Mouse (Mus musculus) CH12.LX (cell line): Measurements from ENCODE around the gene Krtap3-1.

ENCODE experiments used
- BHLHE40 ChIP-seq: IDR thresholded peaks from 2 replicates; pipeline ENCODE4 v1.6.1; 2011; ENCODE audit warnings: mild to moderate bottlenecking, low read depth, low read length, improper control_type of control experiment
- CHD2 ChIP-seq: IDR thresholded peaks from 2 replicates; pipeline ENCODE4 v1.6.1; 2011; ENCODE audit warnings: low read length, improper control_type of control experiment
- CTCF ChIP-seq, 2 experiments: IDR thresholded peaks in 1 of 2; conservative IDR thresholded peaks in 1 of 2; 2 replicates each; pipeline ENCODE4 v1.5.1; 2011 to 2012; ENCODE audit warnings: low read depth in 2 of 2, low read length in 2 of 2, improper control_type of control experiment in 1 of 2, inconsistent platforms in 1 of 2, mild to moderate bottlenecking in 1 of 2, moderate library complexity in 1 of 2
- MAFK ChIP-seq: IDR thresholded peaks from 2 replicates; pipeline ENCODE4 v1.6.1; 2011; ENCODE audit warnings: low read length, improper control_type of control experiment; ENCODE audit not compliant: insufficient replicate concordance
- MEF2A ChIP-seq: IDR thresholded peaks from 2 replicates; pipeline ENCODE4 v1.6.1; 2014; ENCODE audit warnings: low read depth, mild to moderate bottlenecking, inconsistent platforms, low read length, improper control_type of control experiment, borderline replicate concordance
- MXI1 ChIP-seq: IDR thresholded peaks from 2 replicates; pipeline ENCODE4 v1.6.1; 2011; ENCODE audit warnings: mild to moderate bottlenecking, low read depth, low read length, improper control_type of control experiment
- NRF1 ChIP-seq: IDR thresholded peaks from 2 replicates; pipeline ENCODE4 v1.6.1; 2014; ENCODE audit warnings: low read depth, mild to moderate bottlenecking, inconsistent platforms, low read length, improper control_type of control experiment, moderate library complexity
- POLR2A ChIP-seq: IDR thresholded peaks from 2 replicates; pipeline ENCODE4 v1.6.1; 2011; ENCODE audit warnings: low read depth, mild to moderate bottlenecking, improper control_type of control experiment, low read length
- TBP ChIP-seq: conservative IDR thresholded peaks from 2 replicates; pipeline ENCODE4 v1.6.1; 2011; ENCODE audit warnings: low read depth, low read length, improper control_type of control experiment
- TCF12 ChIP-seq: IDR thresholded peaks from 2 replicates; pipeline ENCODE4 v1.6.1; 2014; ENCODE audit warnings: low read depth, mild to moderate bottlenecking, inconsistent platforms, low read length, improper control_type of control experiment
- UBTF ChIP-seq: IDR thresholded peaks from 2 replicates; pipeline ENCODE4 v1.6.1; 2012; ENCODE audit warnings: low read depth, mild to moderate bottlenecking, inconsistent platforms, low read length, improper control_type of control experiment, moderate library complexity
- USF1 ChIP-seq: IDR thresholded peaks from 2 replicates; pipeline ENCODE4 v1.6.1; 2014; ENCODE audit warnings: low read depth, mild to moderate bottlenecking, inconsistent platforms, low read length, improper control_type of control experiment
- ZC3H11A ChIP-seq: IDR thresholded peaks from 2 replicates; pipeline ENCODE4 v1.6.1; 2012; ENCODE audit warnings: low read depth, mild to moderate bottlenecking, inconsistent platforms, low read length, improper control_type of control experiment

DNA sequence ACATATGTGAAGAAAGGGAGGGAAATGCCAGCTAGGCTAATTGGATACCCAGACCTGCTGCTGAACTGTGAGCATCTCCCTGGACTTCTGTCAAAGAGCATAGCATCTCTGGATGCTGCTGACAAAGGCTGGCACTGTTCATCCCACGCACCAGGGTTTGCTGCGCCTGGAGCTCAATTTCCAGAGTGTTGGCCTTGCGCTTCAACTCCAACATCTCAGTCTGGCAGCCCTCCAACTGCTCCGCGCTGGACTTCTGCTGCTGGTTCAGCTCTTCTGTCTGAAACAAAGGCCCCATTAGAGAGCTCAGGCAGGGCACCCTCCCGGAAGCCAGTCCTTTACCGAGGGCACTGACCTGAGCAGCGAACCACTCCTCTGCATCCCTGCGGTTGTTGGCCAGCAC is 26.7 kb downstream of the Krtap3-1 start:
- TF ChIP-seq CTCF (conservative IDR thresholded peaks at IDR 0.05 in 1 of 2, IDR thresholded peaks at IDR 0.05 in 1 of 2; ENCODE audit: low read depth in 2 of 2, low read length in 2 of 2): no peak
- no peak for TF ChIP-seq BHLHE40
- TF ChIP-seq POLR2A: no peak
- no peak for TF ChIP-seq USF1
- no peak for TF ChIP-seq NRF1
- no peak for TF ChIP-seq TBP
- TF ChIP-seq TCF12: no peak
- TF ChIP-seq ZC3H11A: no peak
- TF ChIP-seq MAFK: no peak
- TF ChIP-seq UBTF: no peak
- TF ChIP-seq CHD2: no peak
- TF ChIP-seq MXI1: no peak
- no peak for TF ChIP-seq MEF2A
